Comparison of ENCODE assay signal across 26 mouse cellular contexts in the genomic region with DNA sequence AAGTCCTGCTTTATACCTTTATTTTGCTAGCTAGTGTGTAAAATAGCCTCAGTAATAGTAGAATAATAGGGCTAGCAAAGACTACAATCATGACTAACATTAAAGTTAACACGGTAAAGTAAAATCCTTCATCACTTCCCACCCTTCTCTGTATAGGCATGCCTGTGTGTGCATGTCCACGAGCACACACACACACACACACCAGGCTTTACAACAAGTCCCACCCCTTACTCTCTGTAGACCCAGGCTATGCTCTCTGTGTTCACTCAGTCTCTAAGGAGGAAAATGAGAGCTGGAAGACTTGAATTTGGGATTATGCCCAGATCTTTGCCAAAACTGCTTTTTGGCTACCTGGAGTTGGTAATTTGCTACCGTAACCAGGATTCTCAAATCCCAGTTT.
"Had no signal": no experiment of that assay in that cellular context is flagged by ENCODE, and none has a peak within 500 bp of the region (broad histone marks: within the 10 kb centered on the region; RNA-seq: fewer than 3 reads in every experiment).

No protein-coding gene starts in this region.

- H3K27me3 ChIP-seq: heart, embryonic 12.5 days; hindbrain, embryonic 12.5 days; intestine, embryonic 15.5 days; limb, embryonic 13.5 days; limb, embryonic 15.5 days had no signal

- DNase-seq: forebrain, postnatal 0 days; gastrocnemius, postnatal 14 days; gastrocnemius, postnatal 36 days; heart, adult 18-20 months; heart, postnatal 10 days; heart, postnatal 4 days; kidney, adult 18-20 months; kidney, adult 8-10 months; kidney, postnatal 10 days; kidney, postnatal 25 days; kidney, postnatal 4 days; layer of hippocampus, adult 9-11 months; layer of hippocampus, postnatal 36 days; left cerebral cortex, postnatal 4 days had no signal

- H3K9ac ChIP-seq: forebrain, postnatal 0 days; heart, embryonic 12.5 days; hindbrain, embryonic 12.5 days; hindbrain, embryonic 14.5 days; intestine, embryonic 15.5 days; limb, embryonic 13.5 days; limb, embryonic 15.5 days had no signal

- ATAC-seq: forebrain, postnatal 0 days; hindbrain, embryonic 16.5 days; inflammation-experienced regulatory T-cells, adult 6 months; intestine, postnatal 0 days had no signal

- H3K4me3 ChIP-seq: heart, embryonic 10.5 days; heart, embryonic 12.5 days; hindbrain, embryonic 10.5 days; hindbrain, embryonic 12.5 days; intestine, embryonic 15.5 days; layer of hippocampus, adult 2 months; limb, embryonic 13.5 days; limb, embryonic 15.5 days had no signal

- H3K9me3 ChIP-seq: heart, embryonic 10.5 days; heart, embryonic 12.5 days; hindbrain, embryonic 10.5 days; hindbrain, embryonic 12.5 days; intestine, embryonic 15.5 days; limb, embryonic 13.5 days; limb, embryonic 15.5 days had no signal

- H3K4me1 ChIP-seq: hindbrain, embryonic 10.5 days; hindbrain, embryonic 12.5 days; limb, embryonic 13.5 days; limb, embryonic 15.5 days had no signal

- H3K27ac ChIP-seq: hindbrain, embryonic 10.5 days; hindbrain, embryonic 12.5 days; hindbrain, embryonic 14.5 days; intestine, embryonic 15.5 days; layer of hippocampus, adult 2 months; limb, embryonic 13.5 days; limb, embryonic 15.5 days had no signal

- H3K4me2 ChIP-seq: heart, embryonic 12.5 days; hindbrain, embryonic 12.5 days; hindbrain, embryonic 14.5 days; intestine, embryonic 15.5 days; limb, embryonic 13.5 days; limb, embryonic 15.5 days had no signal
